Mouse (Mus musculus): ENCODE measurements around the gene Nedd9. TPM values are rescaled to one million over a fixed set of nuclear protein-coding genes. Genes with fewer than 3 reads are reported as not detected.

Gene Nedd9
- total RNA-seq, 2 experiments from 2014 or later, result 19.8 to 21.0 TPM

- DNase-seq, result no peak
- intact Hi-C loops (cut with DNase I), result no loop called here
Observed at GRCm38 (mm10) chr13:41416065-41417016, 70.8 kb downstream of the Nedd9 start.

GRCm38 (mm10) chr13:41410191-41411074 lies 76.7 kb downstream of the Nedd9 start:
- DNase-seq, result no peak
- intact Hi-C loops (cut with DNase I), result no loop called here

GRCm38 (mm10) chr13:41409291-41409690 lies 77.9 kb downstream of the Nedd9 start:
- intact Hi-C loops (cut with DNase I), result no loop called here
- DNase-seq, result no peak

GRCm38 (mm10) chr13:41408374-41408952 lies 78.7 kb downstream of the Nedd9 start:
- no peak for DNase-seq
- intact Hi-C loops (cut with DNase I), result no loop called here

- no peak for DNase-seq
- intact Hi-C loops (cut with DNase I), result no loop called here
Observed at GRCm38 (mm10) chr13:41405009-41405408, 82.2 kb downstream of the Nedd9 start.

GRCm38 (mm10) chr13:41403838-41404237 lies 83.3 kb downstream of the Nedd9 start:
- no peak for DNase-seq
- intact Hi-C loops (cut with DNase I), result no loop called here

GRCm38 (mm10) chr13:41402441-41403003 lies 84.6 kb downstream of the Nedd9 start:
- intact Hi-C loops (cut with DNase I), result no loop called here
- no peak for DNase-seq

- DNase-seq, result no peak
- intact Hi-C loops (cut with DNase I), result no loop called here
Observed at GRCm38 (mm10) chr13:41401775-41402174, 85.4 kb downstream of the Nedd9 start.

- intact Hi-C loops (cut with DNase I), result no loop called here
- DNase-seq, result no peak
Observed at GRCm38 (mm10) chr13:41400289-41400688, 86.9 kb downstream of the Nedd9 start.

GRCm38 (mm10) chr13:41392191-41392590 lies 95.0 kb downstream of the Nedd9 start:
- DNase-seq, result no peak
- intact Hi-C loops (cut with DNase I), result no loop called here

- DNase-seq, result no peak
- intact Hi-C loops (cut with DNase I), result no loop called here
Observed at GRCm38 (mm10) chr13:41390698-41391097, 96.5 kb downstream of the Nedd9 start.

GRCm38 (mm10) chr13:41386581-41386980 lies 100.6 kb downstream of the Nedd9 start:
- intact Hi-C loops (cut with DNase I), result no loop called here

GRCm38 (mm10) chr13:41384896-41385295 lies 102.3 kb downstream of the Nedd9 start:
- intact Hi-C loops (cut with DNase I), result no loop called here
- DNase-seq, result no peak

More at GRCm38 (mm10) chr13:41386581-41386980, 100.6 kb downstream of the Nedd9 start:
- no peak for DNase-seq

GRCm38 (mm10) chr13:41382635-41383034 lies 104.5 kb downstream of the Nedd9 start:
- DNase-seq, result no peak

GRCm38 (mm10) chr13:41381806-41382546 lies 105.2 kb downstream of the Nedd9 start:
- intact Hi-C loops (cut with DNase I), result no loop called here
- DNase-seq, result no peak

More at GRCm38 (mm10) chr13:41382635-41383034, 104.5 kb downstream of the Nedd9 start:
- intact Hi-C loops (cut with DNase I), result no loop called here

- no peak for DNase-seq
- intact Hi-C loops (cut with DNase I), result no loop called here
Observed at GRCm38 (mm10) chr13:41381041-41381805, 105.9 kb downstream of the Nedd9 start.

- intact Hi-C loops (cut with DNase I), result no loop called here
Observed at GRCm38 (mm10) chr13:41379951-41380465, 107.2 kb downstream of the Nedd9 start.

GRCm38 (mm10) chr13:41378462-41378861 lies 108.7 kb downstream of the Nedd9 start:
- intact Hi-C loops (cut with DNase I), result no loop called here
- DNase-seq, result no peak

More at GRCm38 (mm10) chr13:41379951-41380465, 107.2 kb downstream of the Nedd9 start:
- no peak for DNase-seq

GRCm38 (mm10) chr13:41377856-41378255 lies 109.3 kb downstream of the Nedd9 start:
- DNase-seq, result no peak
- intact Hi-C loops (cut with DNase I), result no loop called here
